Mouse (Mus musculus) E14TG2a.4 (cell line): ENCODE data around the gene Sfswap.

Source experiments
- CTCF ChIP-seq: conservative IDR thresholded peaks from 2 replicates; pipeline ENCODE4 v1.5.1; 2014; ENCODE audit warnings: low read length
- NANOG ChIP-seq: IDR thresholded peaks from 2 replicates; pipeline ENCODE4 v1.6.1; 2014; ENCODE audit warnings: borderline replicate concordance, low read length, mixed read lengths
- POU5F1 ChIP-seq: IDR thresholded peaks from 2 replicates; pipeline ENCODE4 v1.6.1; 2014; ENCODE audit warnings: low read length, borderline replicate concordance

DNA sequence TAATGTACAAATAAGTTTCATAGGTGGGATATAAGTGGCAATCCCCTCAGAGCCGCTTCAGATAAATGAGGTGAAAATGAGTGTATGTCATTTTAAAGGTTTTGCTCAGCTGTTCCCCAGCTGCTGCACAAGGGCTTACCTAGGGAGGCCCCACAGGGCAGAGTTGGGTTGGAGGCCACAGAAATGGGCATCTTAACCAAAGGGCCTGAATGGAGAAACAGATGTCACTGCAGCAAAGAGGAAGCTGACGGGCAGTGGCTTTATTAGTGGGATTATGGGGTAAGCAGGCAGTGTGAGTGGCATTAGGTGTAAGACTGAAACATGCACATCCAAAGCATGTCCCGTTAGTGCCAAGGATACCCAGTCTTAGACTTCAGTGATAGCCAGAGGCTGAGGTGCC is 20.9 kb downstream of the Sfswap start:
- no peak for TF ChIP-seq CTCF
- TF ChIP-seq NANOG, result no peak
- no peak for TF ChIP-seq POU5F1
